Mouse (Mus musculus) C2C12 (cell line): ENCODE results near the gene Sema3a.

Experiments used
- CTCF ChIP-seq: IDR thresholded peaks from one replicate; pipeline ENCODE4 v1.5.1; 2011; ENCODE audit not compliant: control insufficient read depth, insufficient read depth, insufficient read length
- MYOD1 ChIP-seq: IDR thresholded peaks from one replicate; pipeline ENCODE4 v1.6.1; 2011; ENCODE audit warnings: low read depth; ENCODE audit not compliant: control insufficient read depth, insufficient read length
- USF1 ChIP-seq: IDR thresholded peaks from one replicate; pipeline ENCODE4 v1.6.1; 2011; ENCODE audit warnings: low read depth, mild to moderate bottlenecking, control low read depth, moderate library complexity

DNA sequence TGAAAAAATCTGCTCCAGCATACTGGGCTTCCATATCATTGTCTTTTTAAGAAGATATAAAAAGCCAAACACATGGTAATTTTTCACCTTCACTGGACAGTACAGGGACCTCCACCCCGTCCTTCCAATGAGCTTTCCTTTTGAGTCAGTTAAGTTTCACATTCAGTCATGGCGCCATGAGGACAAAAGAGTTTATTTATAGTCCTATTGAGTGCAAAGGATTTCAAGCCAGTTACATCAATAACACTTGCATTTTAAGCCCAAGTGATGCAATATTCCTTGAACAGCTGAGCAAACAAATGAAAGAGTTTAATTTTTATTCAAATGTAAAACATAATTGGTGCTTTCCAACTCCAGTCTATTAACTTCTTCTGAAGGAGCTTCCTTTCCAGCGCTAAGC lies 448.7 kb downstream of the Sema3a start:
- TF ChIP-seq CTCF = no peak
- no peak for TF ChIP-seq USF1
- TF ChIP-seq MYOD1 = no peak
